Mouse (Mus musculus): ENCODE measurements around the gene Slc35d3. TPM values are rescaled to one million over a fixed set of nuclear protein-coding genes. Genes with fewer than 3 reads are reported as not detected.

Slc35d3 gene
- 1.3 and 1.6 TPM in 2 replicates for polyA plus RNA-seq (2015; fragmentation: Nextera tagmentation; extraction: Ambion mirVana)

- no peak within 1 kb of the TSS for H3K27ac ChIP-seq (replicated peaks)
- H3K27me3 ChIP-seq, result peaks cover 81% of the 10 kb centered on the region
- peak; percentile 42 for ATAC-seq (ENCODE audit: low read depth)
- no peaks in the 10 kb centered on the region for H3K36me3 ChIP-seq
- WGBS, result under 1% methylated on average over 69 of the region's 72 CpGs
- H3K9me3 ChIP-seq, result no peaks in the 10 kb centered on the region
- peak within 1 kb of the TSS; percentile 58 for H3K4me3 ChIP-seq
- peaks cover 33% of the 10 kb centered on the region for H3K4me1 ChIP-seq (replicated peaks)
- peak within 1 kb of the TSS; percentile 99 for H3K4me2 ChIP-seq
- peak within 1 kb of the TSS; percentile 67 for H3K9ac ChIP-seq
Measured at GRCm38 (mm10) chr10:19850998-19851691, at the start of gene Slc35d3. Gene Slc35d3, minus strand, starts transcription at chr10:19851459.

DNA sequence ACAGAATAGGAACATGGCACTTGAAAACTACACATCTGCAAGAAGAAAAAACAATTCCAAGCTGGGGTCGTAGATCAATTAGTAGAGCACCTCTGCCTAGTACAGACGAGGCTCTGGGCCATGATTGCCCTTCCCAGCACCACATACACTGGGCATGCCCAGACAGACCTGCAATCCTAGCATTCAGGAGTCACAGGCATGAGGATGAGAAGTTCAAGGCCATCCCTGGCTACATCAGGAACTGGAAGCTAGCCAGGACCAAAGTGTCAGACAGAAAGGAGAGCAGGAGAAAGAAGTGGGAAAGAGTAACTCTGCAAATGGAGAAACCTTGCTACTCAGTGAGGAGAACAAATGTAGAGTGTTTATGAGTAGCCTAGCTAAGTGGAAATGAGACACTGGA is 48.9 kb upstream of the Slc35d3 start:
- H3K36me3 ChIP-seq, result no peaks in the 10 kb centered on the region
- 62% methylated on average over 2 of the region's 2 CpGs for WGBS
- no peak overlapping the region for H3K4me2 ChIP-seq
- H3K27me3 ChIP-seq, result no peaks in the 10 kb centered on the region
- no peak overlapping the region for H3K9ac ChIP-seq
- ATAC-seq (ENCODE audit: low read depth), result no peak
- H3K9me3 ChIP-seq, result no peaks in the 10 kb centered on the region
- H3K27ac ChIP-seq (replicated peaks), result no peak overlapping the region
- H3K4me1 ChIP-seq (replicated peaks), result no peaks in the 10 kb centered on the region
- H3K4me3 ChIP-seq, result no peak overlapping the region

DNA sequence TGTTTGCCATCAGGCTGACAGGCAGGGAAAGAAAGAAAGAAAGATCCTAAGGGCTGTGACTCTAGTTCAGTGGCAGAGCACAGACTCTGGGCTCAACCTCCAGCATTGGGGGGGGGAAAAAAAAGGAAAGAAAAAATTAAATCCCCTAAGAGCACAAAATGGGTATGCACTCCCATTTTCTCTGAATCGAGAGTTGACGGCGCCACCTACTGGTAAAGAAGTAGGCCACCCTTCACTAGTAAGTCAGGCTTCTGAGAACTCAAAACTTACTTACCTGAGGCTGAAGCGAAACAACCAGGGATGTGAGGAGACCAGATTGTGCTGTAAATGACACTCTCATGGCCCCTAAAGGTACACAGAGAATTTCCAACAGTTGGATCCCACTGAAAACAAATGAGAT is 42.7 kb upstream of the Slc35d3 start:
- 15% methylated on average over 4 of the region's 4 CpGs for WGBS
- H3K4me1 ChIP-seq (replicated peaks), result no peaks in the 10 kb centered on the region
- H3K4me2 ChIP-seq, result no peak overlapping the region
- no peak overlapping the region for H3K9ac ChIP-seq
- no peak overlapping the region for H3K27ac ChIP-seq (replicated peaks)
- no peak for ATAC-seq (ENCODE audit: low read depth)
- no peak overlapping the region for H3K4me3 ChIP-seq
- H3K9me3 ChIP-seq, result no peaks in the 10 kb centered on the region
- H3K36me3 ChIP-seq, result no peaks in the 10 kb centered on the region
- no peaks in the 10 kb centered on the region for H3K27me3 ChIP-seq

GRCm38 (mm10) chr10:19893146-19893545 is 41.9 kb upstream of the Slc35d3 start:
- no peak overlapping the region for H3K4me3 ChIP-seq
- H3K27me3 ChIP-seq, result no peaks in the 10 kb centered on the region
- no peak overlapping the region for H3K9ac ChIP-seq
- H3K4me1 ChIP-seq (replicated peaks), result no peaks in the 10 kb centered on the region
- H3K36me3 ChIP-seq, result peaks cover 4% of the 10 kb centered on the region; the same call in 1 of the 2 replicates
- ATAC-seq (ENCODE audit: low read depth), result no peak
- no peak overlapping the region for H3K4me2 ChIP-seq
- no peak overlapping the region for H3K27ac ChIP-seq (replicated peaks)
- 72% methylated on average over 6 of the region's 6 CpGs for WGBS
- no peaks in the 10 kb centered on the region for H3K9me3 ChIP-seq

GRCm38 (mm10) chr10:19891686-19892085 is 40.4 kb upstream of the Slc35d3 start:
- peaks cover 4% of the 10 kb centered on the region; the same call in 1 of the 2 replicates for H3K36me3 ChIP-seq
- no peak overlapping the region for H3K9ac ChIP-seq
- no peaks in the 10 kb centered on the region for H3K4me1 ChIP-seq (replicated peaks)
- H3K27ac ChIP-seq (replicated peaks), result no peak overlapping the region
- no peaks in the 10 kb centered on the region for H3K9me3 ChIP-seq
- whole genome bisulfite sequencing, result 63% methylated on average over 3 of the region's 3 CpGs
- H3K4me3 ChIP-seq, result no peak overlapping the region
- no peak for ATAC-seq (ENCODE audit: low read depth)
- no peak overlapping the region for H3K4me2 ChIP-seq
- H3K27me3 ChIP-seq, result no peaks in the 10 kb centered on the region

- Histone ChIP-seq H3K4me1 (replicated peaks) (no peaks in the 10 kb centered on the region), H3K4me2 (no peak overlapping the region), H3K27me3 (no peaks in the 10 kb centered on the region), H3K9ac (no peak overlapping the region), H3K36me3 (peaks cover 4% of the 10 kb centered on the region; the same call in 1 of the 2 replicates), H3K9me3 (no peaks in the 10 kb centered on the region), H3K27ac (replicated peaks) (no peak overlapping the region), H3K4me3 (no peak overlapping the region)
- 81% methylated on average over 3 of the region's 3 CpGs for WGBS
- no peak for ATAC-seq (ENCODE audit: low read depth)
Measured at GRCm38 (mm10) chr10:19889908-19890307, 38.6 kb upstream of the Slc35d3 start.

- Histone ChIP-seq H3K4me1 (replicated peaks) (no peaks in the 10 kb centered on the region), H3K36me3 (peaks cover 4% of the 10 kb centered on the region; the same call in 1 of the 2 replicates), H3K4me2 (no peak overlapping the region), H3K4me3 (no peak overlapping the region), H3K9me3 (no peaks in the 10 kb centered on the region), H3K27ac (replicated peaks) (no peak overlapping the region), H3K9ac (no peak overlapping the region), H3K27me3 (no peaks in the 10 kb centered on the region)
- no peak for ATAC-seq (ENCODE audit: low read depth)
- 94% methylated on average over 3 of the region's 3 CpGs for WGBS
Measured at GRCm38 (mm10) chr10:19886249-19886648, 35.0 kb upstream of the Slc35d3 start.

DNA sequence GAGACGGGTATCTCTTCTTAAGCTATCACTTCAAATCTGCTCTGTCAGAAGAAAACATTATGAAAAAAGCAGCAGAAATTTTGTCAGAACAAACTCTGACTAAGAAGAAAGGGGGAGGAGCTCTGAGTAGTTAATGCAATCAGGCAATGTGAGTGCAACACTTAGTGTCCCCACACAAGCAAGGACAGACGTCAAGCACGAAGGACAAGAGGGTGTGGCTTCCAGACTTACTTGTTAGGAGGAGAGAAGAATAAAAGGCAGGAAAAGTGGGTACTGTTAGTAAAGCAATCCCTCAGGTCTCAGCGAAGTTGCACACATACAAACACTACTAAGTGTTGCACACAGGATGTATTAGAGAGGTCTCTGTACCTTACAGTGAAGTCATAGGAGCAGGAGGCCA is 33.1 kb upstream of the Slc35d3 start:
- no peak for ATAC-seq (ENCODE audit: low read depth)
- H3K4me1 ChIP-seq (replicated peaks), result no peaks in the 10 kb centered on the region
- WGBS, result 77% methylated on average over 4 of the region's 4 CpGs

GRCm38 (mm10) chr10:19880437-19880836 is 29.2 kb upstream of the Slc35d3 start:
- no peak for ATAC-seq (ENCODE audit: low read depth)

More for the DNA sequence above, 33.1 kb upstream of the Slc35d3 start:
- Histone ChIP-seq H3K27ac (replicated peaks) (no peak overlapping the region), H3K27me3 (no peaks in the 10 kb centered on the region), H3K9me3 (no peaks in the 10 kb centered on the region), H3K9ac (no peak overlapping the region), H3K36me3 (peaks cover 4% of the 10 kb centered on the region; the same call in 1 of the 2 replicates), H3K4me3 (no peak overlapping the region), H3K4me2 (no peak overlapping the region)

GRCm38 (mm10) chr10:19879161-19879560 is 27.9 kb upstream of the Slc35d3 start:
- H3K4me3 ChIP-seq, result no peak overlapping the region
- H3K9me3 ChIP-seq, result no peaks in the 10 kb centered on the region
- no peaks in the 10 kb centered on the region for H3K4me1 ChIP-seq (replicated peaks)
- H3K4me2 ChIP-seq, result no peak overlapping the region
- H3K36me3 ChIP-seq, result no peaks in the 10 kb centered on the region
- H3K27me3 ChIP-seq, result no peaks in the 10 kb centered on the region
- 67% methylated on average over 6 of the region's 6 CpGs for WGBS
- H3K27ac ChIP-seq (replicated peaks), result no peak overlapping the region
- ATAC-seq (ENCODE audit: low read depth), result no peak
- H3K9ac ChIP-seq, result no peak overlapping the region

More at GRCm38 (mm10) chr10:19880437-19880836, 29.2 kb upstream of the Slc35d3 start:
- Histone ChIP-seq H3K36me3 (no peaks in the 10 kb centered on the region), H3K4me2 (no peak overlapping the region), H3K27me3 (no peaks in the 10 kb centered on the region), H3K4me3 (no peak overlapping the region), H3K9ac (no peak overlapping the region), H3K27ac (replicated peaks) (no peak overlapping the region), H3K4me1 (replicated peaks) (no peaks in the 10 kb centered on the region), H3K9me3 (no peaks in the 10 kb centered on the region)
- 68% methylated on average over 3 of the region's 3 CpGs for WGBS

- H3K4me1 ChIP-seq (replicated peaks), result no peaks in the 10 kb centered on the region
- ATAC-seq (ENCODE audit: low read depth), result no peak
- H3K9ac ChIP-seq, result no peak overlapping the region
- no peak overlapping the region for H3K4me3 ChIP-seq
- 85% methylated on average over 9 of the region's 9 CpGs for WGBS
- no peak overlapping the region for H3K4me2 ChIP-seq
- H3K27me3 ChIP-seq, result no peaks in the 10 kb centered on the region
- no peak overlapping the region for H3K27ac ChIP-seq (replicated peaks)
- H3K9me3 ChIP-seq, result no peaks in the 10 kb centered on the region
- H3K36me3 ChIP-seq, result no peaks in the 10 kb centered on the region
Measured at GRCm38 (mm10) chr10:19877679-19878078, 26.4 kb upstream of the Slc35d3 start.

DNA sequence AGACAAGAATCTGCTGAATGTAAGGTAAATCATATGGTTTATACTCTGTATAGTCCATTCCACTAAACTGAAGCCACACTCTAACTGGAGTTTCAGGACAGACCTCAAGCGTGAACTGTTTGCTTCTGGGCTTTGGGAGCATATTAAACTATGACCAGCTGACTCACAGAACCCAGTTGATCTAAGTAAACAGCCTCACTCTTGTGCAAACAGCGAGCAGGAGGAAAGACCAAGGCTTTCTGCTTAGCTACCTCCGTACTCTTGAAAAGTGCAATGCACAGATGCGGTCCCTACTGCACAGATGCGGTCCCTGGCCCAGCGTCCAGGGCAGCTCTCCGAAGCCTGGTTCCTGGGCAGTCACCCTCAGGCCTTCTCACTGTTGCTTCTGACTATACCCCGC is 26.0 kb upstream of the Slc35d3 start:
- H3K4me2 ChIP-seq, result no peak overlapping the region
- no peak overlapping the region for H3K4me3 ChIP-seq
- H3K27me3 ChIP-seq, result no peaks in the 10 kb centered on the region
- 88% methylated on average over 8 of the region's 8 CpGs for WGBS
- ATAC-seq (ENCODE audit: low read depth), result no peak
- H3K4me1 ChIP-seq (replicated peaks), result no peaks in the 10 kb centered on the region
- no peak overlapping the region for H3K27ac ChIP-seq (replicated peaks)
- no peak overlapping the region for H3K9ac ChIP-seq
- H3K36me3 ChIP-seq, result no peaks in the 10 kb centered on the region
- H3K9me3 ChIP-seq, result no peaks in the 10 kb centered on the region

- Histone ChIP-seq H3K4me3 (no peak overlapping the region), H3K36me3 (no peaks in the 10 kb centered on the region), H3K4me1 (replicated peaks) (no peaks in the 10 kb centered on the region), H3K9me3 (no peaks in the 10 kb centered on the region), H3K9ac (no peak overlapping the region), H3K27me3 (no peaks in the 10 kb centered on the region), H3K27ac (replicated peaks) (no peak overlapping the region), H3K4me2 (no peak overlapping the region)
- peak; percentile 40; the same call in 1 of the 2 replicates for ATAC-seq (ENCODE audit: low read depth)
- WGBS, result 44% methylated on average over 7 of the region's 7 CpGs
Measured at GRCm38 (mm10) chr10:19876669-19877068, 25.4 kb upstream of the Slc35d3 start.

All from neural tube, embryonic 13.5 days (tissue).